Mouse (Mus musculus): ENCODE data around the gene Grin3b.

- TF ChIP-seq CTCF (IDR thresholded peaks at IDR 0.05; ENCODE audit: extremely low read depth, insufficient read depth, insufficient read length, insufficient replicate concordance) (peak; percentile 99), POLR2A (IDR thresholded peaks at IDR 0.05; ENCODE audit: low read depth, low read length) (no peak)
Measured at GRCm38 (mm10) chr10:79958140-79958816, 12.2 kb upstream of the Grin3b start.
